Mouse (Mus musculus) hematopoietic multipotent progenitor cell, adult 10-12 weeks (in vitro differentiated cells): ENCODE results near the gene Vmn1r222. TPM values are rescaled to one million over a fixed set of nuclear protein-coding genes. Genes with fewer than 3 reads are reported as not detected.

Source experiments
- polyA plus RNA-seq: library from polyadenylated mRNA; stranded (reverse); fragments of >175 nt; gene quantifications from 2 replicates; pipeline ENCODE4 v1.2.3, GENCODE M21; 2012; ENCODE audit warnings: low replicate concordance

The Vmn1r222 gene
- polyA plus RNA-seq: not detected in 2 replicates

DNA sequence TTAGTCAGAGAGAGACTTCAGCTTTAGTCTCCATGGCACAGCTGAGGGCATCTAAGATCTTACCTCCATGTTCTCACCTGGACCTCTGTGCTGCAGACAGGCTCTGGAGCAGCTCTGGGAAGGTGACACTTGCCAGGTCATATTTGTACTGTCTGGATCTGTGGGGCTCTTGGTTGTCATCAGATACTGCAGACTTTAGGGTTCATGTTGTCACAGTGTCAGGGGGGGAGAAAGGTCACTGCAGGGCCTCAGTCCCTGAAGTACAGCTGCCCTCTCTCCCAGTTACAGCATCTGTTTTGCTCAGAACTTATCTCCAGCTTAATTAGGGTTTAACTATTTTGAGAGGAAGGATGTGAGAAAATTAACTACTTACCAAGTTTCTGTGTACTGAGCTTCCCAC is at the start of gene Vmn1r222:
Vmn1r222 (minus strand) TSS at position 101 of the 400 bp plus-strand sequence.

DNA sequence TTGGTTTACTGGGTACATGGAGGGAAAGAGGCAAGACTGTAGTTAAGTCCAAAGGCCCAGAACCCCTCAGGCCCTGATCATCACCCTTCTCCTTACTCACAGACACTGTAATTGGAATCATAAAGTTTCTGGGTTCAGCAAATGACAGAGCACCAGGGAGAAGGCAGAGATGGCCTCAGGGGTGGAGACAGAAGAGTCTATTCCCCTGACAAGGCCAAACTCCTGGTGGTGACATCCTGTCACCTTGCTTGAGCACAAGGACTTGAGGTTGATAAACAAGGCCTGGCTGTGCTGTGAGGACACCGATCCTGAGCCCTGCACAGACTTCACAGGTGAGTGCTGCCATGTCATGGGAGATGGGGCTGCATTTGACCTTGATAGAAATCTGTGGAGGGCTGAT is 11.1 kb upstream of the Vmn1r222 start, which contains the start of gene Vmn1r223:
Vmn1r223 (plus strand) TSS at position 301 of the 400 bp plus-strand sequence.

DNA sequence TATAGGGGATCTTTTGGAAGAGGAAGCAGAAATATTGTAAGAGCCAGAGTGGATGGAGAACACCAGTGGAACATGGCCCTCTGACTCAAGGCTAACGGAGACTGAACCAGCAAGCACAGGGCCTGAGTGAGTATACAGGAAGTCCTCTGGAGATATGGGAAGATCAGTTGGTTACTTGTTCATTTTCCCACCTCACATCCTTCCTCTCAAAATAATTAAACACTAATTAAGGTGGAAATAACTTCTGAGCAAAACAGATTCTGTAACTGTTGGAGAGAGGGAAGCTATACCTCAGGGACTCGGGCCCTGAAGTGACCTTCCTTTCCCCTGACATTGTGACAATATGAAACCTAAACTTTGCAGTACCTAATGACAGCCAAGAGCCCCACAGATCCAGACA is 21.9 kb downstream of the Vmn1r222 start, which contains the start of gene Vmn1r221:
Vmn1r221 (plus strand) TSS at position 301 of the 400 bp plus-strand sequence.

DNA sequence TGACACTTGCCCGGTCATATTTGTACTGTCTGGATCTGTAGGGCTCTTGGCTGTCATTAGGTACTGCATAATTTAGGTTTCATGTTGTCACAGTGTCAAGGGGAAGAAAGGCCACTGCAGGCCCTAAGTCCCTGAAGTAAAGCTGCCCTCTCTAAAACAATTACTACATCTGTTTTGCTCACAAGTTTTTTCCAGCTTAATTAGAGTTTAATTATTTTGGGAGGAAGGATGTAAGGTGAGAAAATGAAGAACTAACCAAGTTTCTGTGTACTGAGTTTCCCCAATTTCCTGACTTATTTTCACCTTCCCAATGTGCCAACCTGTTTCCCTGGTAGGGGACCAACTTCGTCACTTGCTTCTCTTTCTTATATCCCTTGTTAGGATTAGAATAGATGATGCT is 47.9 kb downstream of the Vmn1r222 start, which contains the start of gene Vmn1r220:
Vmn1r220 (minus strand) TSS at position 101 of the 400 bp plus-strand sequence.

Other genes starting within 250 kb of the Vmn1r222 start
- not detected in 2 replicates for gene Vmn1r213, start 228.3 kb downstream of the Vmn1r222 start, polyA plus RNA-seq
- not detected in 2 replicates for gene Vmn1r214, start 205.5 kb downstream of the Vmn1r222 start, polyA plus RNA-seq
- not detected in 2 replicates for gene Vmn1r215, start 167.9 kb downstream of the Vmn1r222 start, polyA plus RNA-seq
- gene Vmn1r217, start 117.7 kb downstream of the Vmn1r222 start, polyA plus RNA-seq: 0.02 TPM in 1 of 2 replicates, not detected in the other
- gene Vmn1r218, start 102.8 kb downstream of the Vmn1r222 start, polyA plus RNA-seq: not detected in 2 replicates
- gene Vmn1r219, start 76.6 kb downstream of the Vmn1r222 start, polyA plus RNA-seq: not detected in 2 replicates
- gene Vmn1r220, start 48.0 kb downstream of the Vmn1r222 start, polyA plus RNA-seq: not detected in 2 replicates
- not detected in 2 replicates for gene Vmn1r221, start 21.8 kb downstream of the Vmn1r222 start, polyA plus RNA-seq
- gene Vmn1r223, start 11.2 kb upstream of the Vmn1r222 start, polyA plus RNA-seq: not detected in 2 replicates
- gene Zfp322a, start 133.3 kb upstream of the Vmn1r222 start, polyA plus RNA-seq: 0.58 and 1.2 TPM in 2 replicates
- 4.2 and 5.2 TPM in 2 replicates for gene Abt1, start 187.9 kb upstream of the Vmn1r222 start, polyA plus RNA-seq
- gene Btn1a1, start 230.0 kb upstream of the Vmn1r222 start, polyA plus RNA-seq: 0.04 TPM in 1 of 2 replicates, not detected in the other